Mouse (Mus musculus) olfactory bulb, adult 2 months (tissue): ENCODE data around the gene Gm20503. TPM values are rescaled to one million over a fixed set of nuclear protein-coding genes. Genes with fewer than 3 reads are reported as not detected.
A peak's percentile ranks its signal among the peaks of the same experiment; 100 is the strongest.

ENCODE experiments used
- H3K27ac ChIP-seq: fragments of 200-500 bp; 2 replicates; pipeline ENCODE4 v1.5.1; 2012; ENCODE audit warnings: low read depth, low read length; ENCODE audit not compliant: insufficient read depth
- H3K4me1 ChIP-seq: fragments of 200-500 bp; 2 replicates; pipeline ENCODE4 v1.6.1; 2012; ENCODE audit warnings: low read length; ENCODE audit not compliant: control insufficient read depth, insufficient read depth
- H3K4me3 ChIP-seq: fragments of 200-500 bp; 2 replicates; pipeline ENCODE4 v1.5.1; 2012; ENCODE audit warnings: mild to moderate bottlenecking, low read depth, low read length, moderate library complexity; ENCODE audit not compliant: insufficient read depth
- CTCF ChIP-seq: fragments of 200-500 bp; IDR thresholded peaks from 2 replicates; pipeline ENCODE4 v1.5.1; 2012; ENCODE audit warnings: low read depth, mild to moderate bottlenecking, low read length, moderate library complexity; ENCODE audit not compliant: insufficient read depth
- POLR2A ChIP-seq: fragments of 200-500 bp; IDR thresholded peaks from 2 replicates; pipeline ENCODE4 v1.6.1; 2012; ENCODE audit warnings: mild to moderate bottlenecking, low read depth, low read length, moderate library complexity; ENCODE audit not compliant: insufficient read depth
- WGBS: fragments of 180-500 bp; shearing (Covaris S2); methylation state at CpG from one replicate; pipeline ENCODE4 v1.1.7; 2018; 5-methylcytosine and 5-hydroxymethylcytosine counted together
- polyA plus RNA-seq: library from polyadenylated mRNA; stranded (reverse); fragments of >200 nt; gene quantifications from 2 replicates; pipeline ENCODE4 v1.2.4, GENCODE M21; 2012; ENCODE audit warnings: low replicate concordance; ENCODE audit not compliant: missing spikeins, insufficient read depth, insufficient read length

Gene Gm20503
- not detected in 2 replicates for polyA plus RNA-seq

- WGBS, result under 1% methylated on average over 89 of the region's 89 CpGs
- H3K27ac ChIP-seq, result no peak within 1 kb of the TSS
- peak; percentile 96 for TF ChIP-seq POLR2A
- no peak for TF ChIP-seq CTCF
- H3K4me3 ChIP-seq, result peak within 1 kb of the TSS; percentile 52
- peaks cover 6% of the 10 kb centered on the region for H3K4me1 ChIP-seq
Measured at GRCm38 (mm10) chr4:59002948-59003805, at the start of gene Gm20503. Gene Gm20503 (plus strand): TSS chr4:59003210.

DNA sequence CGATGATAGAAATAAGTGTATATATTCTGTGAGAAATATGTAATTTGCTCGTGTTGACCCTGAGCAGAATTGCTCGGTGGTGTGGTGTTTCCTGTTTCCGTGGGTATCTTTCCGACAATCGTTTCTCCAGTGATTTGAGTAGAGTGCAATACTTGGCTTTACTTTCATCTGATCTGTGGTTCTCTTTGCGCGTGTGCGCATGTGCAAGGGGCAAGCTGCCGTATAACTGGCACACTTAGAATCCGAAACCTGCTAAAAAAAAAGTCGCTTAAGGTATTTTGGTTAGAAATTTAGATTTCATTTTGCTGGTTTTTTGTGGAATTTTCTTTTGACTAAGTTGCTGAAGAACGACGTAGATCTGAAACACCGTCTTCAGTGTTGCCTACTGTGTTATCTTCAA is 41.3 kb upstream of the Gm20503 start:
- Histone ChIP-seq H3K4me1 (no peaks in the 10 kb centered on the region), H3K4me3 (no peak overlapping the region), H3K27ac (no peak overlapping the region)
- no peak for TF ChIP-seq CTCF
- no peak for TF ChIP-seq POLR2A
- WGBS, result 94% methylated on average over 15 of the region's 15 CpGs

DNA sequence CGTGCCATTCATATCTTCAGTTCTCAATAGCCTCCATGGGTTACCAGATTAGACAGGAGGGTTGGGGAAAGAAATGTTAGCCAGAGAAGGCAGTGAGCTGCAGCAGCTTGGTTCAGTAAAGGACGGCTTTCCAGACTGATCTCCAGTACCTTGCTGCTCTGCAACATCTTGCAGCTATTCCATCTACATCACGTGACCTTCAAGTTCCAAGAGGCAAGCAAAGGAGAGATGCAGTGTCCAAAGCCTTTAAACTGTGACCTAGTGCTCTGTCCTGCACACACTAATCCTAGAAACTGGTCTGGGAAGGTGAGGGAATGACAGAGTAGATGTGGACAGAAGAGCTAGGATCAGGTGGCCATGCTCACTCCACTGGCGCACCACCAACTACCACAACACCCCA is 39.7 kb upstream of the Gm20503 start:
- Histone ChIP-seq H3K27ac (no peak overlapping the region), H3K4me1 (no peaks in the 10 kb centered on the region), H3K4me3 (no peak overlapping the region)
- 95% methylated on average over 4 of the region's 4 CpGs for WGBS
- no peak for TF ChIP-seq POLR2A

DNA sequence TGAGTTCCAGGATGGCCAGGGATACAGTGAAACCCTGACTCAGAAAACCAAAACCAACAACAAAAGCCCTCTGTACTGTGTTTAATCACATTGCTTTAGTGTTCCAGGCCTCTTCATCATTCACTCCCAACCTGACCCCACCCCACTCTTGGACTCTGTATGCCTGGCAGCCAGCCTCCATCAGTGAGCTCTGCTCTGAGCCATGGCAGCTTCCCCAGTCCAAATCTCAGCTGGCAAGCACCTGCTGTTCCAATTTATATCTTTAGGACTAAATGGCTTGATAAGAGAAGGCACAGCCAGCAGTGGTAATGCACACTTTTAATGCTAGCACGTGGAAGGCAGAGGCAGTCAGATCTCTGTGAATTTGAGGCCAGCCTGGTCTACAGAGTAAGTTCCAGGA is 37.9 kb upstream of the Gm20503 start:
- TF ChIP-seq POLR2A (no peak), CTCF (no peak)
- 85% methylated on average over 1 of the region's 1 CpGs for WGBS

GRCm38 (mm10) chr4:58970678-58971077 is 32.3 kb upstream of the Gm20503 start:
- Histone ChIP-seq H3K4me1 (no peaks in the 10 kb centered on the region), H3K27ac (no peak overlapping the region), H3K4me3 (no peak overlapping the region)
- WGBS, result 83% methylated on average over 4 of the region's 4 CpGs
- TF ChIP-seq POLR2A, result no peak

More for the DNA sequence above, 37.9 kb upstream of the Gm20503 start:
- Histone ChIP-seq H3K27ac (no peak overlapping the region), H3K4me3 (no peak overlapping the region), H3K4me1 (no peaks in the 10 kb centered on the region)

DNA sequence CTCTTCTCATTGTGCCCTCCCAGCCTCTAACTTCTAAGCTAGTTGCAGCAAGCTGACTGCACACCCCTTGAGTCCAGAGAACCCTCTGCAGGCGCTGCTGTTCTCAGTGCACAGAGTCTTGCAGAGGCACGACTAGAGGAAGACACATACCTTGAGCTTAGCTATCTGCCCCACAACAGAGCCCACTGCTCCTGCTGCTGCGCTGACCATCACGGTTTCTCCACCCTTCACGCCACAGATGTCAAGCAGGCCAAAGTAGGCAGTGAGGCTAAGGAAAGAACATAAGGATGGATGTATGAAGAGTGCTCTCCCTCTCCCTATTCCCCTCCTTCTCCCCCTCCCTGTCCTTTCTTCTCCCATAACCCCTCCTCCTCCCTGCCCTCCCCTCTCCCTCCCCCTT is 27.3 kb upstream of the Gm20503 start:
- Histone ChIP-seq H3K4me1 (no peaks in the 10 kb centered on the region), H3K27ac (no peak overlapping the region), H3K4me3 (no peak overlapping the region)
- TF ChIP-seq POLR2A (no peak), CTCF (no peak)
- 89% methylated on average over 5 of the region's 5 CpGs for WGBS

DNA sequence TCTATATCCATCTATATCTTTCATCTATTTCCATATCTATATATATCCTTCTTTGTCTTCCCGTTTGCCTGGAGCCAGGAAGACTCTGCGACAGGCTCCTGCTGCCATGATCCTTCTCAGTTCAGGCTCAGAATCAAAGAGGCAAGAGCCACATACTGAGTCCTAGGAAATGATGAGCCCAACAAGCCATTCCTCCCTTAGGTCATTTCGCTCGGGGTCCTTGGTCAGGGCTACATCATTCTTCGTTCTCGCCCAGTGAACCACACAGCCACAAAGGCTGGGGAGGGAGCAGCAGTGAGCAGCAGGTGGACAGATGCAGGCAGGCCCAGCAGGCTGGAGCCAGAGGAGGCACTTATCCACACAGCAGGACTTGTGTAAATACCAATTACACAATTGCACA is 21.6 kb upstream of the Gm20503 start:
- WGBS, result 80% methylated on average over 6 of the region's 6 CpGs
- TF ChIP-seq POLR2A (no peak), CTCF (no peak)

DNA sequence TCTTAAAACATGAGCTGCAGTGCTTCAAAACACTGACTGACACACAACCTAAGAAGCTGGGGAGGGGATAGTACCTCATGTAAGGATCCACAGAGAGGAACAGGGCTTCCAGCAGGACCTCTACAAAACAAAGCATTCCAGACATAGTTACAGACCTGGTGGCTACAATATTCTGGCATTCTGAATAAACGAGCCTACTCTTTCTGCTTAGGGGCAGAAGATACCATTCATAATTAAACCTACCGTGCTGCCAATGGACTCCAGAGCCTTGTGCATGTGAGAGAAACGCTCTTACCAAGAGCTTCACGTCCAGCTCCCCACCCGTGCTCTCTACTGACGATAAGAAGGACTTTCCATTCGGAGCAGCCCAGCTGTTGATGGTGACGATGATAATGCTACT is 20.2 kb upstream of the Gm20503 start:
- WGBS, result 93% methylated on average over 8 of the region's 8 CpGs
- H3K4me1 ChIP-seq, result peaks cover 10% of the 10 kb centered on the region
- TF ChIP-seq CTCF (no peak), POLR2A (no peak)
- no peak overlapping the region for H3K4me3 ChIP-seq
- no peak overlapping the region for H3K27ac ChIP-seq

More for the DNA sequence above, 21.6 kb upstream of the Gm20503 start:
- Histone ChIP-seq H3K4me1 (peaks cover 3% of the 10 kb centered on the region), H3K4me3 (no peak overlapping the region), H3K27ac (no peak overlapping the region)

- no peak overlapping the region for H3K27ac ChIP-seq
- peaks cover 10% of the 10 kb centered on the region for H3K4me1 ChIP-seq
- H3K4me3 ChIP-seq, result no peak overlapping the region
- 28% methylated on average over 7 of the region's 7 CpGs for WGBS
- no peak for TF ChIP-seq CTCF
- TF ChIP-seq POLR2A, result no peak
Measured at GRCm38 (mm10) chr4:58985157-58985648, 17.8 kb upstream of the Gm20503 start.
